Mouse (Mus musculus) heart, embryonic 13.5 days (tissue): Measurements from ENCODE around the gene Exo1. TPM values are rescaled to one million over a fixed set of nuclear protein-coding genes. Genes with fewer than 3 reads are reported as not detected.
A peak's percentile ranks its signal among the peaks of the same experiment; 100 is the strongest.

Source experiments
- ATAC-seq: fragments of 200-750 bp; cut with Nextera tagmentation; 2 replicates; pipeline ENCODE4 v1.8.0; 2017; ENCODE audit warnings: moderate TSS enrichment; ENCODE audit not compliant: insufficient number of reproducible peaks, low FRiP score, low TSS enrichment; ENCODE audit errors: extremely low read depth
- H3K27ac ChIP-seq: fragments of 300-500 bp; sonication (generic); replicated peaks from 2 replicates; pipeline ENCODE4 v1.5.1; 2015; ENCODE audit warnings: moderate library complexity, mild to moderate bottlenecking, inconsistent platforms
- H3K27me3 ChIP-seq: fragments of 300-500 bp; sonication (generic); replicated peaks from 2 replicates; pipeline ENCODE4 v1.6.1; 2015; ENCODE audit warnings: mild to moderate bottlenecking, inconsistent platforms
- H3K36me3 ChIP-seq: fragments of 300-500 bp; sonication (generic); 2 replicates; pipeline ENCODE4 v1.6.1; 2015; ENCODE audit warnings: mild to moderate bottlenecking, inconsistent platforms
- H3K4me1 ChIP-seq: fragments of 300-500 bp; sonication (generic); 2 replicates; pipeline ENCODE4 v1.6.1; 2015; ENCODE audit warnings: inconsistent platforms
- H3K4me2 ChIP-seq: fragments of 300-500 bp; sonication (generic); 2 replicates; pipeline ENCODE4 v1.6.1; 2015; ENCODE audit warnings: inconsistent platforms, mild to moderate bottlenecking, moderate library complexity
- H3K4me3 ChIP-seq: fragments of 300-500 bp; sonication (generic); 2 replicates; pipeline ENCODE4 v1.5.1; 2015; ENCODE audit warnings: moderate library complexity, mild to moderate bottlenecking, inconsistent platforms
- H3K9ac ChIP-seq: fragments of 300-500 bp; sonication (generic); 2 replicates; pipeline ENCODE4 v1.6.1; 2015; ENCODE audit warnings: inconsistent platforms, mild to moderate bottlenecking, moderate library complexity
- H3K9me3 ChIP-seq: fragments of 300-500 bp; sonication (generic); 2 replicates; pipeline ENCODE4 v1.6.1; 2016; ENCODE audit warnings: inconsistent platforms
- WGBS: fragments of 180-500 bp; shearing (Covaris S2); methylation state at CpG from one replicate; pipeline ENCODE4 v1.1.7; 2015; ENCODE audit warnings: mixed read lengths; 5-methylcytosine and 5-hydroxymethylcytosine counted together
- polyA plus RNA-seq: library from polyadenylated mRNA; unstranded; fragments of >200 nt; fragmentation: Nextera tagmentation; extraction: Ambion mirVana; gene quantifications from 2 replicates; pipeline ENCODE4 v1.2.1, GENCODE M21; 2015

The Exo1 gene
- polyA plus RNA-seq, 1 experiment from 2014 or later: 38.4 TPM

DNA sequence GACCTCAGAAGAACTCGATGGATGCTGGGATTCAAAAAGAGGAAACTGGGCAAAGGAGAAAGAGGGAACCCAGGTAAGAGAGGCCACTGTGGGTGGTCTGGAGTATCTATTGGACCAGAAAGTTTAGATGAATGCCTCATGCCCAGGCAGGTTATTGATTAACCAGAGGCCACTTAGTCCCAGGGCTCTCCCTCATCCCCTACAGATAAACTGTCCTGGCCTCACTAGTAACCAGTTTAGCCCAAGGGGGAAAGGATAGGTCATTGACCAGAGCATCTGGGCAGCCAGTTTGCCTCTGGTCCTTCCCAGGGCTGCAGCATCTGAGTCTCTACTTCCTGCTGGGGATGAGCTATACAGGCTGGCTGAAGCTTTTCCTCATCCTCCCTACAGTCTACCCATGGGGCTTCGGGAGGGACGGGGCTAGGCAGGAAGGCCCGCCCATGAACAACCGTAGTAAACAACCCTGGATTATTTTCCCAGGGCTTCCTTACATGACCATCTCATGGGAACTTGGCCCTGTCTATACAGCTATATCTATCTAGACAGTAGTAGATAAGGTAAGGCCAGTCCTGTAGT is 33.4 kb downstream of the Exo1 start:
- Histone ChIP-seq H3K4me2 (no peak overlapping the region), H3K27ac (no peak overlapping the region), H3K9ac (no peak overlapping the region), H3K4me3 (no peak overlapping the region), H3K4me1 (peaks cover 3% of the 10 kb centered on the region; the same call in 1 of the 2 replicates), H3K36me3 (peaks cover 15% of the 10 kb centered on the region), H3K27me3 (no peaks in the 10 kb centered on the region), H3K9me3 (no peaks in the 10 kb centered on the region)
- no peak for ATAC-seq
- 67% methylated on average over 5 of the region's 5 CpGs for WGBS

DNA sequence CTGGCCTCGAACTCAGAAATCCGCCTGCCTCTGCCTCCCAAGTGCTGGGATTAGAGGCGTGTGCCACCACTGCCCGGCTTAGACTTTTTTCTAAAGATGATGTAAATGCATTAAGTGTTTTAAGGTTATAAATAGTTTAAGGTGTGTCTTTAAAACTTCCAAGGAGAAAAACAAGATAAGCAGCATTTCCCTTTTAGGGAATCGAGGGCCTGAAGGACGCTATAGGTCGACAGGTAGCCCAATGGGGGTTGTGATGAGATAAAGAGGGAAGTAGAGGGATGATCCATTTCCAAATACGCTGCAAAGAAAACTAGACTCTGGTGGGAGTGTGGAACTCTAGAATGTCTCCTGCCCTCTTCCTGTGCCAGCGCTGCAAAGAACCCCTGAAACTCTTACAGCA is 39.6 kb downstream of the Exo1 start, which contains the start of gene Gm38100:
TSS of gene Gm38100 (plus strand) at position 301 of the 400 bp plus-strand sequence.
- no peak within 1 kb of the TSS for H3K9ac ChIP-seq
- no peak within 1 kb of the TSS for H3K27ac ChIP-seq
- H3K4me1 ChIP-seq: peaks cover 6% of the 10 kb centered on the region; the same call in 1 of the 2 replicates
- H3K4me2 ChIP-seq: no peak within 1 kb of the TSS
- no peak within 1 kb of the TSS for H3K4me3 ChIP-seq
- no peaks in the 10 kb centered on the region for H3K9me3 ChIP-seq
- no peaks in the 10 kb centered on the region for H3K27me3 ChIP-seq
- no peak for ATAC-seq
- no peaks in the 10 kb centered on the region for H3K36me3 ChIP-seq
- WGBS: 78% methylated on average over 9 of the region's 9 CpGs

DNA sequence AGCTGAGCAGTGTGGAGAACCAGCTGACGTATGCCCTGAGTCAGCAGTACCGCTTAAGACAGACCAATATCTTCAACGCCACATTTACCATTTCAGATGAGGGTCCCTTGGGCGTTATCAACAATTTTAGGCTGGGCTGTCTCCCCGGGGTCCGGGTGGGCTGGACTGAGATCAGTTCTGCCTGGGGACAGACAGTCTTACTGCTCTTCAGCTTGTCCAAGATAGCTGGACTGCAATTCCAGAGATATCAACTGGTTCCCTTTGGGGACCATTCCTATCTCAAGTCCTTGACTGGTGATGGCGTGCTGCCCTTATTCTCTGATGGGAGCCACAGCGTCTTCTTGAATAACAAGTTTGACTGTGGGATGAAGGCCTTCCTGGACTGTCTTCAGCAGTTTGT is 40.7 kb downstream of the Exo1 start:
- H3K27me3 ChIP-seq: no peaks in the 10 kb centered on the region
- peaks cover 6% of the 10 kb centered on the region; the same call in 1 of the 2 replicates for H3K4me1 ChIP-seq
- no peak overlapping the region for H3K9ac ChIP-seq
- 67% methylated on average over 8 of the region's 8 CpGs for WGBS
- H3K4me3 ChIP-seq: no peak overlapping the region
- H3K27ac ChIP-seq: no peak overlapping the region
- H3K36me3 ChIP-seq: no peaks in the 10 kb centered on the region
- no peak for ATAC-seq
- H3K4me2 ChIP-seq: no peak overlapping the region
- H3K9me3 ChIP-seq: no peaks in the 10 kb centered on the region

GRCm38 (mm10) chr1:175923848-175924787 is 43.7 kb downstream of the Exo1 start:
- Histone ChIP-seq H3K4me1 (0 out of 2 replicates have a peak, but pooled peaks cover 3% of the 10 kb centered on the region), H3K9me3 (no peaks in the 10 kb centered on the region), H3K9ac (no peak overlapping the region), H3K27me3 (no peaks in the 10 kb centered on the region), H3K27ac (no peak overlapping the region), H3K4me3 (no peak overlapping the region), H3K36me3 (no peaks in the 10 kb centered on the region), H3K4me2 (no peak overlapping the region)
- no peak for ATAC-seq
- 51% methylated on average over 7 of the region's 7 CpGs for WGBS

GRCm38 (mm10) chr1:175931391-175931790 is 51.0 kb downstream of the Exo1 start:
- no peak overlapping the region for H3K4me3 ChIP-seq
- H3K36me3 ChIP-seq: no peaks in the 10 kb centered on the region
- ATAC-seq: no peak
- no peaks in the 10 kb centered on the region for H3K4me1 ChIP-seq
- H3K27me3 ChIP-seq: no peaks in the 10 kb centered on the region; the same call in 1 of the 2 replicates
- no peak overlapping the region for H3K27ac ChIP-seq
- H3K9ac ChIP-seq: no peak overlapping the region
- no peaks in the 10 kb centered on the region for H3K9me3 ChIP-seq
- WGBS: 92% methylated on average over 5 of the region's 5 CpGs
- no peak overlapping the region for H3K4me2 ChIP-seq

GRCm38 (mm10) chr1:175936282-175936737 is 55.9 kb downstream of the Exo1 start:
- Histone ChIP-seq H3K4me2 (peak overlapping the region; percentile 65), H3K27me3 (no peaks in the 10 kb centered on the region; the same call in 1 of the 2 replicates), H3K9me3 (no peaks in the 10 kb centered on the region), H3K27ac (no peak overlapping the region), H3K4me1 (no peaks in the 10 kb centered on the region), H3K9ac (peak overlapping the region; percentile 66), H3K36me3 (no peaks in the 10 kb centered on the region), H3K4me3 (peak overlapping the region; percentile 28; the same call in 1 of the 2 replicates)
- WGBS: 7% methylated on average over 11 of the region's 11 CpGs
- ATAC-seq: no peak

DNA sequence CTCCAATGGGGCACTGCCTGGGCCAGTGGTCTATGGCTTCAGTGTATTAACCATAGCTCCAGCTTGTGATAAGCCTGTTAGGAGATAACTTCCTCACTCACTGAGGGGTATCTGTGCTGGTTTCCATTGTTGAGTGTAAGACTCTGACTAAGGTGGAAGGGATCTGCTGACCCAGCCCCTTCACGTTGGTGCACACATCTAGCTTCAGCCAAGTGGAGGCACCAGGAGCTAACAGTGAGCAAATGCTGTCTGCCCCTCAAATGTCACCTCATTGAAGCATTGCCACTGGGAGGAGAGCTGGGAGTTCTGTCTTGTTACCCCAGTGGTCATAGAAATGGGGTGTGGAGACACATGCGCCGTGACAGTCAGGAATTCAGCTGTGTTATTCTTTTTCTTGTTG is 58.4 kb downstream of the Exo1 start:
- no peak overlapping the region for H3K4me3 ChIP-seq
- H3K4me1 ChIP-seq: no peaks in the 10 kb centered on the region
- WGBS: 79% methylated on average over 3 of the region's 3 CpGs
- no peak overlapping the region for H3K27ac ChIP-seq
- no peaks in the 10 kb centered on the region for H3K9me3 ChIP-seq
- H3K9ac ChIP-seq: no peak overlapping the region
- H3K4me2 ChIP-seq: no peak overlapping the region
- H3K27me3 ChIP-seq: no peaks in the 10 kb centered on the region; the same call in 1 of the 2 replicates
- ATAC-seq: no peak
- H3K36me3 ChIP-seq: no peaks in the 10 kb centered on the region

- Histone ChIP-seq H3K4me3 (no peak overlapping the region), H3K9me3 (no peaks in the 10 kb centered on the region), H3K27me3 (no peaks in the 10 kb centered on the region), H3K36me3 (no peaks in the 10 kb centered on the region), H3K9ac (no peak overlapping the region), H3K4me2 (no peak overlapping the region), H3K4me1 (no peaks in the 10 kb centered on the region), H3K27ac (no peak overlapping the region)
- ATAC-seq: no peak
- WGBS: 73% methylated on average over 7 of the region's 7 CpGs
Observed at GRCm38 (mm10) chr1:175943168-175943567, 62.8 kb downstream of the Exo1 start.

DNA sequence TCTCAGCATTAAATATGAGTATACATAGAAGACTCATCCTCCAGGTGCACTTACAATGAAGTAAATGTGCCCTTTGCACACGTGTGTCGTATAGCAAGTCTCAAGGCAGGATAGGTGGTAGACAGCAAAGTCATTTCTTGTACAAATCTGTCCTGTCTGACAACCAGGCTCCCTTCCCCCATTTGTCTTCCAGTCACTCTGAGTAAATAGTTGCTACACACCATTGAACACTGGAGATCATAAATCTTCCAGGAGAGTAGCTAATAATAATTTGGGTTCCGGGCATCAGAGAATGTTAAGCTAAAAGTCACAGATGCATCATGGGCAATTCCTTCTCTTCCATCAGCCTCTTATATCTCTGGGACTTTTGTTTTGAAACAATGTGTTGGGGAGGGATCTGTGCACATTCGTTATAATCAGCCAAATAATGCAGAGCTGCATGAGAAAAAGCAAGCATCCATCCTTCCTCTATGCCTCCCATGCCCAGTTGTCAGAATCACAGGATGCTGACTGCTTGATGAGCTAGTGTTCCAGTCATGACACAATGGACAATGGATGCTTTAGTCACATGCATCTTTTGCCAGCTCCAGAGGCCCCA is 66.4 kb downstream of the Exo1 start:
- ATAC-seq: no peak
- no peaks in the 10 kb centered on the region for H3K4me1 ChIP-seq
- 69% methylated on average over 4 of the region's 4 CpGs for WGBS

DNA sequence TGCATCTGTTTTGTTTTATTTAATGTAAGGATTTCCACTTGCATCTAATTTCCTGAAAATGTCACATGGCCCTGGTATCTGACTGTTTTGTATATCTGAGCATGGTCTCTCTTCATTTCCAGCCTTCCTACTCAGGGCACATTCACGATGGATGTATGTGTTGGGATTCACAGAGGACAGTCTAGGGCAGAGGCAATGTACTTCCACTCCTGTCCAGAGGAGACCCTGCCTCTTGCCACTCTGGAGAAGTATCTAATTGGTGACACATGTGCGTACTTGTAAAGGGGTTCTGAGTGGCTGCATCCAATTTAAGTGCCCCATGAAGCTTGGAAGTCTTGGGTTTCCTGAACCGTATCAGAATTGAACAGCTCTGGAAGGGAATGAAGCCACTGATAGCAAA is 70.0 kb downstream of the Exo1 start:
- H3K4me3 ChIP-seq: no peak overlapping the region
- no peaks in the 10 kb centered on the region for H3K36me3 ChIP-seq
- ATAC-seq: no peak
- no peaks in the 10 kb centered on the region for H3K27me3 ChIP-seq
- H3K9ac ChIP-seq: no peak overlapping the region
- no peak overlapping the region for H3K4me2 ChIP-seq
- H3K9me3 ChIP-seq: 0 out of 2 replicates have a peak, but pooled peaks cover 4% of the 10 kb centered on the region
- H3K27ac ChIP-seq: no peak overlapping the region
- WGBS: 73% methylated on average over 3 of the region's 3 CpGs
- H3K4me1 ChIP-seq: no peaks in the 10 kb centered on the region

More for the DNA sequence above, 66.4 kb downstream of the Exo1 start:
- Histone ChIP-seq H3K4me3 (no peak overlapping the region), H3K27ac (no peak overlapping the region), H3K27me3 (no peaks in the 10 kb centered on the region), H3K36me3 (no peaks in the 10 kb centered on the region), H3K4me2 (no peak overlapping the region), H3K9ac (no peak overlapping the region), H3K9me3 (no peaks in the 10 kb centered on the region)

DNA sequence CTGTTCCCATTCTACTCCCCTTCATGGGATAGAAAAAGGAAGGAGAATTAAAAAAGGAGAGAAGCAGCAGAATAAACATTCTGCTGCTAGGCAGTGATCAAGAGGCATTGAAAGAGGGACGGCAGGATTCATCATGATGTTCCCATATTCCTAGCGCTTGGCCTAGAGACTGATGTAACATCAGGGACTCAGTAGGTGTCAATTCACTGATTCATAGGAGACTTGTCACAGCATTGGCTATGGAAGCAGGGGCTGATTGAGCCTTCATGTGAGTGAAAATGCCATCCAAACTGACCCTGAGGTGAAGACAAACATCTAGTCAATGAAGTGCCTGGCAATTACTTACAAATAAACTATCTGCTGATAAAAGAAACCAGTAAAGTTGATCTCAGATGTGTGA is 70.5 kb downstream of the Exo1 start:
- 0 out of 2 replicates have a peak, but pooled peaks cover 4% of the 10 kb centered on the region for H3K9me3 ChIP-seq
- H3K27ac ChIP-seq: no peak overlapping the region
- H3K4me1 ChIP-seq: no peaks in the 10 kb centered on the region
- no peaks in the 10 kb centered on the region for H3K36me3 ChIP-seq
- no peaks in the 10 kb centered on the region for H3K27me3 ChIP-seq
- ATAC-seq: no peak
- WGBS: 80% methylated on average over 2 of the region's 2 CpGs
- no peak overlapping the region for H3K4me2 ChIP-seq
- H3K4me3 ChIP-seq: no peak overlapping the region
- H3K9ac ChIP-seq: no peak overlapping the region
